Mouse (Mus musculus) hindbrain, postnatal 0 days (tissue): ENCODE measurements at regions not wholly inside any gene's neighbourhood (a gene's known extent, or its start where the extent isn't known, plus 50 kb on each side); places are given as distances from the start of the nearest gene placed in this dataset.
"Not testable (repeated sequence)": the region's sequence is repeated elsewhere in the genome, so short reads cannot be mapped to it uniquely, and the experiment has no call there.

Source experiments
- ATAC-seq: fragments of 200-750 bp; cut with Nextera tagmentation; 2 replicates; pipeline ENCODE4 v1.8.0; 2017; ENCODE audit warnings: mild to moderate bottlenecking, moderate TSS enrichment, moderate library complexity
- DNase-seq: peaks from one replicate; pipeline ENCODE4 v3.0.0-alpha.2; 2015; ENCODE audit warnings: low spot score
- H3K27ac ChIP-seq: fragments of 300-500 bp; sonication (generic); 2 replicates; pipeline ENCODE4 v1.5.1; 2014; ENCODE audit warnings: mild to moderate bottlenecking
- H3K27me3 ChIP-seq: fragments of 300-500 bp; sonication (generic); 2 replicates; pipeline ENCODE4 v1.6.1; 2014; ENCODE audit warnings: low read length, mixed read lengths; ENCODE audit not compliant: insufficient read depth
- H3K36me3 ChIP-seq: fragments of 300-500 bp; sonication (generic); 2 replicates; pipeline ENCODE4 v1.6.1; 2014; ENCODE audit warnings: low read length, mixed read lengths; ENCODE audit not compliant: insufficient read depth
- H3K4me1 ChIP-seq: fragments of 300-500 bp; sonication (generic); 2 replicates; pipeline ENCODE4 v1.6.1; 2014; ENCODE audit warnings: antibody characterized with exemption, low read length, mixed read lengths; ENCODE audit not compliant: insufficient read depth
- H3K4me2 ChIP-seq: fragments of 300-500 bp; sonication (generic); 2 replicates; pipeline ENCODE4 v1.6.1; 2014; ENCODE audit warnings: low read depth, mild to moderate bottlenecking, low read length, moderate library complexity, mixed read lengths
- H3K4me3 ChIP-seq: fragments of 300-500 bp; sonication (generic); 2 replicates; pipeline ENCODE4 v1.5.1; 2014; ENCODE audit warnings: low read length
- H3K9ac ChIP-seq: fragments of 300-500 bp; sonication (generic); replicated peaks from 2 replicates; pipeline ENCODE4 v1.6.1; 2014; ENCODE audit warnings: mild to moderate bottlenecking, low read length, moderate library complexity, mixed read lengths
- H3K9me3 ChIP-seq: fragments of 300-500 bp; sonication (generic); 2 replicates; pipeline ENCODE4 v1.6.1; 2016; ENCODE audit warnings: low read length, mixed read lengths
- CTCF ChIP-seq: IDR thresholded peaks from 2 replicates; pipeline ENCODE4 v1.5.1; 2016; ENCODE audit warnings: antibody characterized with exemption, control low read depth, low read depth
- WGBS: fragments of 180-500 bp; shearing (Covaris S2); extraction: QIAGEN DNeasy Blood & Tissue Kit; methylation state at CpG from one replicate; pipeline ENCODE4 v1.1.7; 2014; 5-methylcytosine and 5-hydroxymethylcytosine counted together

DNA sequence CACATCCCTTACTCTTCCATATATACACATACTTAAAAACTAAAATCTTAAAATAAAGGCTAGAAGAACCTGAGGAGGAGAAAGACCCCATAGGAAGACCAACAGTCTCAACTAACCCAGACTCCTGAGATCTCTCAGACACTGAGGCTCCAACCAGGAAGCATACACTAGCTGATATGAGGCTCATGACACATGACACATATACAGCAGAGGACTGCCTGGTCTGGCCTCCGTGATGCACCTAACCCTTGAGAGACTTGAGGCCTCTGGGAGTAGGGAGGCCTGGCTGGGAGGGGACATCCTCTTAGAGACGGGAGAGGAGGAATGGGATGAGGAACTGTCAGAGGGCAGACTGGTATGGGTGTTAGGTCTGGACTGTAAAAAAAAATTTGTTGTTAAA, 75.4 kb downstream of the Gm13691 start:
- no peaks in the 10 kb centered on the region for H3K36me3 ChIP-seq
- no peak overlapping the region for H3K4me3 ChIP-seq
- WGBS = 88% methylated on average over 2 of the region's 2 CpGs
- no peaks in the 10 kb centered on the region for H3K4me1 ChIP-seq
- no peaks in the 10 kb centered on the region for H3K27me3 ChIP-seq
- H3K27ac ChIP-seq = no peak overlapping the region
- H3K4me2 ChIP-seq = no peak overlapping the region
- no peak overlapping the region for H3K9ac ChIP-seq
- no peak for ATAC-seq
- no peaks in the 10 kb centered on the region for H3K9me3 ChIP-seq
- DNase-seq = no peak
- no peak for TF ChIP-seq CTCF

DNA sequence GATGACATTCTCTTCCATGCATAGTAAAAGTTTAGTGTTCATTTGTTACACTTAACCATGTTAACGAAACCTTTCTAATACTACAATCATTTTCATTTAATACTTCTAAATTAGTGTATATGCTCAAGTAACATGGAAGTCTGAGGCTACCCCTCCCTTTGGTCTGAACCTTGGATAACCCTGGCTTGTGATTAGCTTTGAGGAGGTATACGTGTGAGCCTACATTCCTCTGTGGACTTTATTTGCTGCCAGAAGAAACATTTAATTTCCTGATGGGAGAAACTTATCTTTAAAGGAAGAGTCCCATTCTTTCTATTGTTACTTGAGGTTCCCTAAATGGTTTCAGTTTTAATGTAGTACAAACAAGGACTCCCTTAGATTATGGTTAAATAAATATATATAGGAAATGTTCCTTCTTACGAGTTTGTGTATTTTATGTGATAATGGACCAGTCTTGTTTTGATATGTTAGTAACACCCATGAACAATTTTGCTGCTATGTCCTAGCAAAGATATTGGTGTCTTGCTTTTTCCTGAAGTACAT, 75.9 kb downstream of the Gm13691 start:
- Histone ChIP-seq H3K4me3 (no peak overlapping the region), H3K9ac (no peak overlapping the region), H3K27me3 (no peaks in the 10 kb centered on the region), H3K36me3 (no peaks in the 10 kb centered on the region), H3K9me3 (no peaks in the 10 kb centered on the region), H3K27ac (no peak overlapping the region), H3K4me2 (no peak overlapping the region), H3K4me1 (no peaks in the 10 kb centered on the region)
- no peak for ATAC-seq
- 87% methylated on average over 3 of the region's 3 CpGs for WGBS
- TF ChIP-seq CTCF = no peak
- DNase-seq = no peak

DNA sequence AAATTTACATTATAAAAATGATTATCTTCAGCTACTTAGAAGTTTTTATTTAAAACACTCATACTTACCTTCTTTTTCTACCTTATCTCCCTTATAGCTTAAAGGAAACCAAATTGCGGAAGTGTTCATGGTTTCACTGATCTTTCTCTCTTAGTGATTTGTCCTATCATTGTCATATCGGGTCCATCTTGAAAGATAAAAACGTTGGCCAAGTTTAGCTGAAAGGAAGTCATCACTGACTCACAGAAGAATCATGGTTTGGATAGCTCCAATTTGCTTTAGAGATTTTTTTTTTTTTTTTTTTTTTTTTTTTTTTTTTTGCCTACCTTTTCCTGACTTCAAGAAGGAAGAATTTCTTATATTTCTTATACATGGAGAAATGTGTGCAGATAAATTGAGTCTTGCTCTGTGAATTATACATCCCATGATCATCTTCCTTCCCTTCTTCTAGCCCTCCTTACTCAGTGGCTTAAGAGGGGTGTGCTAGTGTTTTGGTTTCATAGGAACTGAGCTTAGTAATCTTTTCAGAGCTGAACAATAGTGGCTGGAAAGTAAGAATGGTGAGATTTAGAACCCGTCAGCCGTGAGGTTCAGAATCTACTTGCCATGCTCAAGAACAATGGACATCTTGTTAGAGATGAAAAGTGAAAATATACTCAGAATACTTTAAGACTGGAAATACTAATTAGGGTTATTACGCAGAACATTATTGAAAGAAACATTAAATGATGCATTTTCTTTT, 76.6 kb downstream of the Gm13691 start:
- 69% methylated on average over 6 of the region's 6 CpGs for WGBS
- H3K9ac ChIP-seq = no peak overlapping the region
- no peak for TF ChIP-seq CTCF

DNA sequence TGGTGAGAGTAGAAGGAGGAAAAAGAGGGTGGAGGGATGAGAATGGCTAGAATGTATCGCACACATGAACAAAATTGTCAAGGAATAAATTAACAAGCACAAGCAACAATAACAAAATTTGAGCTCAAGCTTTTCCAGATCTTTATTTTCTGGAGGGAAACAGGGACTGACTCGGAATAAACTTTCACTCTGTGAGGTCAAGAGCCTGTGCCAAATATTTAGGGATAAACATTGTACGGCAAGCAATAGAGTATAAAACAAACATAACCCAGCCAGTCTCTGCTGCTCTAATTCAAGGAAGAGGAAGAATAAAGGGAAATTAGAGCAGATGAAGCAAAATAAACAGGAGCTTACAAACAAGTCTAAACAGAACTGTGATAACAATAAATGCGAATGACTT, 78.3 kb downstream of the Gm13691 start:
- TF ChIP-seq CTCF = no peak
- 90% methylated on average over 4 of the region's 4 CpGs for WGBS

More for the DNA sequence above, 76.6 kb downstream of the Gm13691 start:
- ATAC-seq (no peak), DNase-seq (no peak)
- Histone ChIP-seq H3K27ac (no peak overlapping the region), H3K36me3 (no peaks in the 10 kb centered on the region), H3K4me3 (no peak overlapping the region), H3K4me1 (no peaks in the 10 kb centered on the region), H3K4me2 (no peak overlapping the region), H3K9me3 (no peaks in the 10 kb centered on the region), H3K27me3 (no peaks in the 10 kb centered on the region)

DNA sequence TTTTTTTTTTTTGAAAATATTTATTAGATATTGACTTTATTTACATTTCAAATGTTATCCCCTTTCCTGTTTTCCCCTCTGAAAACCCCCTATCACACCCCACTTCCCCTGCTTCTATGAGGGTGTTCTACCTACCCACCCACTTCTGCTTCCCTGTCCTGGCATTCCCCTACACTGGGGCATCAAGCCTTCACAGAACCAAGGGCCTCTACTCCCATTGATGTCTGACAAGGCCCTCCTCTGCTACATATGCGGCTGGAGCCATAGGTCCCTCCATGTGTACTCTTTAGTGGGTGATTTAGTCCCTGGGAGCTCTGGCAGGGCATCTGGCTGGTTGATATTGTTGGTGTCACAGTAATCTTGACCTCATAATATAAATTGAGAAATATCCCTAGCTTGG, 79.1 kb downstream of the Gm13691 start:
- H3K9me3 ChIP-seq, H3K36me3 ChIP-seq, ATAC-seq, H3K4me2 ChIP-seq, DNase-seq, H3K4me1 ChIP-seq, H3K4me3 ChIP-seq, H3K27ac ChIP-seq, H3K27me3 ChIP-seq, H3K9ac ChIP-seq: not testable (repeated sequence)
- WGBS = 76% methylated on average over 1 of the region's 1 CpGs

More for the DNA sequence above, 78.3 kb downstream of the Gm13691 start:
- no peak for ATAC-seq
- DNase-seq = no peak
- Histone ChIP-seq H3K27me3 (no peaks in the 10 kb centered on the region), H3K4me3 (no peak overlapping the region), H3K9ac (no peak overlapping the region), H3K9me3 (no peaks in the 10 kb centered on the region), H3K36me3 (no peaks in the 10 kb centered on the region), H3K4me2 (no peak overlapping the region), H3K4me1 (no peaks in the 10 kb centered on the region), H3K27ac (no peak overlapping the region)

DNA sequence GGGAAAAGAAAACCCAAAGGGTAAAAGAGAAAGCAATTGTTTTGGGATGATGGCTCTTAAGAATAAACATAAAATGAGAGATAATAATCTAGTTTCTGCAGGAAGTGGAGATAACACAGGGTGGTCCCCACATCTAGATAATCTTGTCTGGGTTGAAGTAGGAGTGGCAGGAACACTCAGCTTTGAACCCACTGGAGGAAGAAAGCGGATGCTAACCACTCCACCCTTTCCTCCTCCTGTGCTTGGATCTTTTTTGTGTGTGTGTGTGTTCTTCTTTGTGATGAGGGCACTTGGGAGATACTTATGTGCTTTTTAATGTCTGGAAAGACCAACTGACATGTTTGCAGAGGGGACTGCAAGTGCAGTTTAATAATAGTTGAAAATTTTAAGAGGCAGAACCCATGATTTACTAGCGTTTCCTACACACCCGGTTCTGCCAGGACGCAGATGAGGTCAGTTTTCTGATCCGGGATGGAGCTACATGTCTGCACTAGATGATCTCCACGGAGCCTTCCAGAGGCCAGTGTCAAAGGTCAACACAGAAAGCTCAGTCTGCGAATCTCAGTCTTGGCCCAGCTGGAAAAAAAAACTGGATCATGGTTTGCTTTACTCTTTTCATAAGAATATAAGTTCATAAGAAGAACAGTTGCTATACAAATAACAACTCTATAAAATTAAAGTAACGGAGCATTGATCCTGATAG, 82.7 kb downstream of the Gm13691 start:
- no peak overlapping the region for H3K9ac ChIP-seq
- 84% methylated on average over 8 of the region's 8 CpGs for WGBS
- no peaks in the 10 kb centered on the region for H3K36me3 ChIP-seq
- TF ChIP-seq CTCF = no peak
- ATAC-seq = no peak
- no peak overlapping the region for H3K4me3 ChIP-seq
- H3K27me3 ChIP-seq = no peaks in the 10 kb centered on the region
- no peaks in the 10 kb centered on the region for H3K4me1 ChIP-seq
- DNase-seq = no peak
- no peak overlapping the region for H3K27ac ChIP-seq
- H3K4me2 ChIP-seq = no peak overlapping the region
- no peaks in the 10 kb centered on the region for H3K9me3 ChIP-seq

DNA sequence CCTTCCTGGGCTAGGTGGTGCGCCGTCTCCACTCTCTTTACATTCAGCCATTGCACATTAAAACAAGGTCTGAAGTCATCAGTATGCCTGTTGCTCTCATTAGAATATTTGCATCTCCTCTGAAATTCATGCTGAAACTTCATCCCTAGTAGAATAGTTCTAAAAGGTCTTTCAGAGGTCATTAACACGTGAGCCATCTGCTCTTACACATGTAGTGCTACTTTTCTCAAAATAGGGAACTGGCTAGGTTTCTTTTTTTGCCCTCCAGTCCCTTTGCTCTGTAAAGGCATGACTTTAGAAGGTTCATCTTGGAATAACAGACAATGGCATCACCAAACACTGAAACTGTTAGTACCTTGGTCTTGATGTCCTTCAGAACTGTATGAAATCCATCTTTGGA, 85.6 kb downstream of the Gm13691 start:
- DNase-seq (no peak), ATAC-seq (no peak)
- H3K4me2 ChIP-seq = no peak overlapping the region
- H3K4me1 ChIP-seq = no peaks in the 10 kb centered on the region
- WGBS = 84% methylated on average over 3 of the region's 3 CpGs
- H3K27me3 ChIP-seq = no peaks in the 10 kb centered on the region
- H3K9ac ChIP-seq = no peak overlapping the region
- no peaks in the 10 kb centered on the region for H3K9me3 ChIP-seq
- TF ChIP-seq CTCF = no peak
- no peak overlapping the region for H3K4me3 ChIP-seq
- H3K36me3 ChIP-seq = no peaks in the 10 kb centered on the region
- H3K27ac ChIP-seq = no peak overlapping the region
